Mouse (Mus musculus) CH12.LX (cell line): Measurements from ENCODE around the gene Mrtfa.

Source experiments
- CHD2 ChIP-seq: IDR thresholded peaks from 2 replicates; pipeline ENCODE4 v1.6.1; 2011; ENCODE audit warnings: low read length, improper control_type of control experiment
- CTCF ChIP-seq, 2 experiments: IDR thresholded peaks in 1 of 2; conservative IDR thresholded peaks in 1 of 2; 2 replicates each; pipeline ENCODE4 v1.5.1; 2011 to 2012; ENCODE audit warnings: low read depth in 2 of 2, low read length in 2 of 2, improper control_type of control experiment in 1 of 2, inconsistent platforms in 1 of 2, mild to moderate bottlenecking in 1 of 2, moderate library complexity in 1 of 2
- EP300 ChIP-seq: IDR thresholded peaks from 2 replicates; pipeline ENCODE4 v1.6.1; 2011; ENCODE audit warnings: low read length, improper control_type of control experiment
- JUND ChIP-seq: conservative IDR thresholded peaks from 2 replicates; pipeline ENCODE4 v1.6.1; 2011; ENCODE audit warnings: low read depth, low read length, improper control_type of control experiment
- MAFK ChIP-seq: IDR thresholded peaks from 2 replicates; pipeline ENCODE4 v1.6.1; 2011; ENCODE audit warnings: low read length, improper control_type of control experiment; ENCODE audit not compliant: insufficient replicate concordance
- MAX ChIP-seq: IDR thresholded peaks from 2 replicates; pipeline ENCODE4 v1.6.1; 2011; ENCODE audit warnings: low read length, improper control_type of control experiment
- POLR2A ChIP-seq: IDR thresholded peaks from 2 replicates; pipeline ENCODE4 v1.6.1; 2011; ENCODE audit warnings: low read depth, mild to moderate bottlenecking, improper control_type of control experiment, low read length
- RAD21 ChIP-seq: IDR thresholded peaks from 2 replicates; pipeline ENCODE4 v1.6.1; 2011; ENCODE audit warnings: low read depth, mild to moderate bottlenecking, low read length, improper control_type of control experiment, moderate library complexity
- TCF12 ChIP-seq: IDR thresholded peaks from 2 replicates; pipeline ENCODE4 v1.6.1; 2014; ENCODE audit warnings: low read depth, mild to moderate bottlenecking, inconsistent platforms, low read length, improper control_type of control experiment
- ZNF384 ChIP-seq: IDR thresholded peaks from 2 replicates; pipeline ENCODE4 v1.6.1; 2012; ENCODE audit warnings: low read depth, low read length, improper control_type of control experiment, inconsistent platforms

GRCm38 (mm10) chr15:81015068-81015744, 175.4 kb downstream of the Mrtfa start:
- TF ChIP-seq MAFK (no peak), CHD2 (no peak), CTCF (conservative IDR thresholded peaks at IDR 0.05 in 1 of 2, IDR thresholded peaks at IDR 0.05 in 1 of 2; ENCODE audit: low read depth in 2 of 2, low read length in 2 of 2) (no peak), POLR2A (no peak), MAX (no peak), EP300 (no peak), TCF12 (no peak), RAD21 (no peak), JUND (no peak), ZNF384 (no peak)
